In genomic region chr6:99013866-99014502, GRCm38 (mm10) we compare ENCODE assay signal across 11 mouse cellular contexts.
DNase-seq lines count a peak whose midpoint lies in the region; ATAC-seq lines count a peak whose summit lies in the region.
"Had no signal": no experiment of that assay in that cellular context is flagged by ENCODE, and none has a peak within 500 bp of the region (broad histone marks: within the 10 kb centered on the region; RNA-seq: fewer than 3 reads in every experiment).

No protein-coding gene starts in this region.

- H3K27ac ChIP-seq in forebrain, embryonic 14.5 days (ENCODE audit: low read depth, low read length) = no peak overlapping the region; the same call in 1 of the 2 replicates
- H3K27ac ChIP-seq in limb, embryonic 13.5 days = no peak overlapping the region
- H3K27ac ChIP-seq: liver, embryonic 13.5 days had no signal

- peaks cover 36% of the 10 kb centered on the region for H3K4me1 ChIP-seq in forebrain, embryonic 14.5 days (ENCODE audit: control insufficient read depth, insufficient read depth, low read length)
- H3K4me1 ChIP-seq in limb, embryonic 13.5 days = peaks cover 36% of the 10 kb centered on the region

- WGBS in forebrain, embryonic 14.5 days = 7% methylated on average over 16 of the region's 16 CpGs
- WGBS in limb, embryonic 13.5 days = 30% methylated on average over 16 of the region's 16 CpGs

- no peaks in the 10 kb centered on the region for H3K36me3 ChIP-seq in forebrain, embryonic 14.5 days (ENCODE audit: control insufficient read depth, insufficient read depth, low read length)
- peaks cover 41% of the 10 kb centered on the region for H3K36me3 ChIP-seq in limb, embryonic 13.5 days

- no peak overlapping the region for H3K9ac ChIP-seq in forebrain, embryonic 14.5 days (ENCODE audit: low read length)
- H3K9ac ChIP-seq in limb, embryonic 13.5 days = no peak overlapping the region
- H3K9ac ChIP-seq: liver, embryonic 13.5 days had no signal

- no peaks in the 10 kb centered on the region for H3K9me3 ChIP-seq in forebrain, embryonic 14.5 days (replicated peaks; ENCODE audit: control insufficient read depth, low read length)
- H3K9me3 ChIP-seq in limb, embryonic 13.5 days = no peaks in the 10 kb centered on the region
- H3K9me3 ChIP-seq: liver, embryonic 13.5 days had no signal

- H3K4me3 ChIP-seq in forebrain, embryonic 14.5 days (ENCODE audit: low read depth, low read length) = no peak overlapping the region
- no peak overlapping the region for H3K4me3 ChIP-seq in limb, embryonic 13.5 days
- H3K4me3 ChIP-seq: liver, embryonic 13.5 days had no signal

- 0 out of 2 replicates have a peak, but pooled peaks cover 8% of the 10 kb centered on the region for H3K27me3 ChIP-seq in forebrain, embryonic 14.5 days (replicated peaks; ENCODE audit: control insufficient read depth, insufficient read depth, low read length)
- peaks cover 28% of the 10 kb centered on the region for H3K27me3 ChIP-seq in limb, embryonic 13.5 days
- H3K27me3 ChIP-seq: liver, embryonic 13.5 days had no signal

- ATAC-seq in frontal cortex, adult (ENCODE audit: low TSS enrichment) = peak; percentile 83
- peak; percentile 63 for ATAC-seq in forebrain, embryonic 14.5 days
- ATAC-seq in limb, embryonic 13.5 days (ENCODE audit: low FRiP score, low read depth) = 0 out of 2 replicates have a peak, but pooled peaks have one; percentile 32
- no peak for ATAC-seq in megakaryocyte, adult 5-6 weeks (ENCODE audit: poor library complexity, severe bottlenecking)

- DNase-seq in frontal cortex, postnatal 36 days (ENCODE audit: low spot score in 2 of 2) = no peak
- peak; percentile 78 for DNase-seq in Muller cell, postnatal 12 days (ENCODE audit: inconsistent ontology term)
- peak; percentile 69 for DNase-seq in forebrain, embryonic 14.5 days (ENCODE audit: low spot score)
- DNase-seq in right cerebral cortex, postnatal 4 days = no peak
- DNase-seq in left cerebral cortex, postnatal 14 days (ENCODE audit: low spot score in 2 of 2) = no peak
- DNase-seq: adrenal gland, postnatal 36 days; cerebellum, adult 9-11 months; liver, embryonic 13.5 days had no signal

- H3K4me2 ChIP-seq in forebrain, embryonic 14.5 days (ENCODE audit: low read length) = peak overlapping the region; percentile 20; the same call in 1 of the 2 replicates
- no peak overlapping the region for H3K4me2 ChIP-seq in limb, embryonic 13.5 days (replicated peaks)
- H3K4me2 ChIP-seq: liver, embryonic 13.5 days had no signal

- intact Hi-C loops in left cerebral cortex, postnatal 14 days (cut with DNase I) = loop anchor here (10.0 kb wide), 1 partner anchor 79 kb away; no protein-coding TSS in a partner anchor

Comparison
In these comparisons a context has a peak if more than half of its experiments do, and no peak if none do; other contexts are left out.
1. DNase-seq: peak in Muller cell, postnatal 12 days (single experiment) and forebrain, embryonic 14.5 days (single experiment); none in frontal cortex, postnatal 36 days (0 of 2), right cerebral cortex, postnatal 4 days (single experiment) and left cerebral cortex, postnatal 14 days (0 of 2).